Mouse (Mus musculus) adrenal gland, adult 8-10 months (tissue): ENCODE results near the gene Tns3. TPM values are rescaled to one million over a fixed set of nuclear protein-coding genes. Genes with fewer than 3 reads are reported as not detected.
A peak's percentile ranks its signal among the peaks of the same experiment; 100 is the strongest.
"Not testable (repeated sequence)": the region's sequence is repeated elsewhere in the genome, so short reads cannot be mapped to it uniquely, and the experiment has no call there.

Source experiments
- DNase-seq: peaks from one replicate; pipeline ENCODE4 v3.0.0; 2022
- total RNA-seq, 4 experiments: library from RNA; stranded (reverse); gene quantifications; 2 replicates each; pipeline ENCODE4 v1.2.4; 2022

Gene Tns3
- total RNA-seq, 4 experiments from 2014 or later: 52.3 to 101 (median 81.1) TPM

GRCm38 (mm10) chr11:8644272-8644671, 20.1 kb downstream of the Tns3 start:
- DNase-seq: no peak

GRCm38 (mm10) chr11:8641634-8642277, 22.6 kb downstream of the Tns3 start:
- DNase-seq: no peak

- no peak for DNase-seq
Measured at GRCm38 (mm10) chr11:8639726-8640125, 24.6 kb downstream of the Tns3 start.

- DNase-seq: peak; percentile 60
Measured at GRCm38 (mm10) chr11:8639007-8639718, 25.2 kb downstream of the Tns3 start.

GRCm38 (mm10) chr11:8637469-8638447, 26.6 kb downstream of the Tns3 start:
- no peak for DNase-seq

- no peak for DNase-seq
Measured at GRCm38 (mm10) chr11:8636680-8637079, 27.7 kb downstream of the Tns3 start.

GRCm38 (mm10) chr11:8635778-8636177, 28.6 kb downstream of the Tns3 start:
- no peak for DNase-seq

GRCm38 (mm10) chr11:8634728-8635410, 29.5 kb downstream of the Tns3 start:
- DNase-seq: no peak

- no peak for DNase-seq
Measured at GRCm38 (mm10) chr11:8632163-8632562, 32.2 kb downstream of the Tns3 start.

- no peak for DNase-seq
Measured at GRCm38 (mm10) chr11:8629862-8630390, 34.4 kb downstream of the Tns3 start.

GRCm38 (mm10) chr11:8629326-8629725, 35.0 kb downstream of the Tns3 start:
- DNase-seq: no peak

GRCm38 (mm10) chr11:8628846-8629253, 35.5 kb downstream of the Tns3 start:
- DNase-seq: peak; percentile 74

- DNase-seq: no peak
Measured at GRCm38 (mm10) chr11:8627156-8627555, 37.2 kb downstream of the Tns3 start.

GRCm38 (mm10) chr11:8626715-8627114, 37.6 kb downstream of the Tns3 start:
- DNase-seq: peak; percentile 70

- no peak for DNase-seq
Measured at GRCm38 (mm10) chr11:8625915-8626604, 38.3 kb downstream of the Tns3 start.

GRCm38 (mm10) chr11:8625451-8625850, 38.9 kb downstream of the Tns3 start:
- DNase-seq: no peak

GRCm38 (mm10) chr11:8624179-8624886, 40.0 kb downstream of the Tns3 start:
- DNase-seq: no peak

GRCm38 (mm10) chr11:8623852-8624178, 40.5 kb downstream of the Tns3 start:
- no peak for DNase-seq

- no peak for DNase-seq
Measured at GRCm38 (mm10) chr11:8622668-8623067, 41.7 kb downstream of the Tns3 start.

- DNase-seq: not testable (repeated sequence)
Measured at GRCm38 (mm10) chr11:8619111-8619510, 45.2 kb downstream of the Tns3 start.

GRCm38 (mm10) chr11:8618301-8618700, 46.0 kb downstream of the Tns3 start:
- no peak for DNase-seq
